Mouse (Mus musculus) regulatory T cell (primary cell): ENCODE measurements around the gene Trim66.

Source experiments
- in situ Hi-C: fragments of 300-600 bp; cut with MboI, MseI; formaldehyde crosslinking; loops from one replicate; pipeline ENCODE4 v1.15.1; 2025; ENCODE audit warnings: high pct_unique_total_duplicates

Trim66 gene

DNA sequence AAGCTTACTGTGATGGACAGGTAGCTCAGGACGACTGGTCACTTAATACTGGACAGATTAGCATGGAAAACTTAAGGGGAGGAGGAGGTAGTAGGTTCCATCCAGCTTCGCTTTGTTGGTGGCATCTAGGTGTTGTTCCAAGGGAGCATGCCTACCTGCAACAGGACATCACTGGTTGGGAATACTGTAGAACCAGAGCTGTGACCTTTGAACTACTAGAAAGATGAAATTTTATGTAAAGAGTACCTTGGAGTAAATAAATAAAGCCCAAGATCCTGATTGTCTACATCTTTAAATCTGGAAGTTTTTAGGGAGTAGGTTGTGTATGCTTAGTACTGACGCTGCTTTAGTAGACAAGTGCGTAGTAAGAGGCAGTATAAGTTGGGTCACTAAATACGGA lies 14.2 kb upstream of the Trim66 start:
- in situ Hi-C loops, result no loop called here

DNA sequence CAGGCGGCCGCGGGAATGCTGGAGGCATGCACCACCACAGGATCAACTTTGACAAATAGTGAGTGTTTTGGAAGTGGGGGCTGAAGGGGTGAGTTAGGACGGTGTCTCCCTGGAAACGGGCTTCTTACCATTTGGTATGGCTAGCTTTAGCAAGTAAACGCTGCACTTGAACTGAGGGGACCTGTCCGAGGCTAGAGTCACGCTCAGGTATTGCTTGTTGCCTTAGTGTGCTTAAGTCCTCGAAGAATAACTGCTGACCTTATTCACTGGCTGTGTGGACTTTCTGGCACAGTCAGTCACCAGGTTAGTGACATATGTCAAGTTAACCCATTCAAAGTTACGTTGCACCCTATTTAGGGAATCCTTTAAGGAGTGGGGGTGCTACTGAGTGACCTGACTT lies 12.0 kb upstream of the Trim66 start:
- in situ Hi-C loops, result loop anchor here (5.0 kb wide), 1 partner anchor 182 kb away; the partner anchor contains the start of genes Akip1 and St5

DNA sequence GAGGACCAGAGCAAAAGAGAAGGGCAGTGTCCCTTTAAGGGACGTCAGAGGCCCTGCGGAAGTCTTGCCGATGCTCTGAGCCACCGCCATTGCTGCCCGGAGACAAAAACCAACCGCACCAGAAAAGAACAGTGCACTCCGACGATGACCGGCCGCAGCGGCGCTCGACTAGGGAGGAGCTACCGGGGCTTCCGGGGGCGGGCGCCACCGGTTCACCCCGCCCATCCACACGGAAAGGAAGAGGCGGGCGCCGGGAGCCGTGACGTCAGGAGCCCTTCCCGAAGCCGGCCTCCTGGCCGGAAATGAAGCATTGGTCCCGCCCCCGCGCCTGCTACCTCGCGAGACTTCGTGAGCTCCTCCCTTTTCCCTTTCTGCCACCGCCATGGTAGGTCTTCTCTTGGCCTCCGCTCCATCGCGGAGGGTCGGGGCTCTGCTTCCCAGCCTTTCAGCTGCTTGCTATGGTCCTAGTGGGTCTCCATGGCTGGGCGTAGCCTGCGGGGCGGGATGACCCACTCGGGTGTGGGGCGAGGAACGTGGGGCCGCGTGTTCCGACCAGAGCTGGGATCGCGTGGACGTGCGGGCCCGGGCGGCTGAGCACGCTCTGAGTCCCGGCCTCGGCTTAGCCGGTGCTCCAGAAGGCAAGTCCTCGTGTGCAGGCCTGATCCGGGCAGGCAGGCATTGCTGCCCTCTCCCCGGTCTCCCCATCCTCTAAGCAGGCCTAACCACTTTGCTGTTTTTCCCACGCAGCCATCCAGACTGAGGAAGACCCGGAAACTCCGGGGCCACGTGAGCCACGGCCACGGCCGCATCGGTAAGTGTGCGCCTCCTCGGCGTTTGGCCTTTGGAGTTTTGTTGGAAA lies 11.1 kb upstream of the Trim66 start, which contains the start of gene Rpl27a:
Gene Rpl27a, plus strand, starts transcription at position 310 of the 859 bp plus-strand sequence.
- in situ Hi-C loops, result loop anchor here (5.0 kb wide), 1 partner anchor 183 kb away; the partner anchor contains the start of genes Akip1 and St5

DNA sequence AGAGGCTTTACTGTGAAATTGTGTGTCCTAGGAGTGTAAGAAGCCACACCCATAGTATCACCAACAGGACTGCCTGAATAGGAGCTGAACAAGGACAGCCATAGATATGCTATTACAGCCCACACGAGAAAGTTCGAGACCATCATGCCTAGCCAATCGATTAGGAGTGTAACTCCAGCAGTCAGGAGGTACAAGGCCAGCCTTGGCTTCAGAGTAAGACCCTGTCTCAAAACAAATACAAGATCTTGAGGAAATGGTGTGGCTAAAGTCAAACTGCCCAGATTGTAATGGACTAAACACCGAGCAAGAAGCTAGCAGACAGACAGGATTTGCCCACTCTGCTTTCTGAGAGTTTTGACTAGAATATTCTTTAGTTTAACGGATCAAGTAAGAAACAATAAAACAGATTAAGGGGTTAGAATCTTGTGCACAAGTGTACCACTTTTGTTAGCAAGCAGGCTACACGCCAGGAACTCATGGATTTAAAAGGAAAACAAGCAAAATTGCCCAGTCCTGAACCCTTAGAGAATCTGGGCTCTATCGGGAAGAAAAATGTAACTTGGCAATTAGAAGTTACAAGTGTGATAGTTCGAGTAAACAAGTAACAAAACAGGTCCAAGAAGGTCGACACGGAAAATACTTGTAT lies 10.2 kb upstream of the Trim66 start:
- in situ Hi-C loops, result loop anchor here (5.0 kb wide), 1 partner anchor 184 kb away; the partner anchor contains the start of genes Akip1 and St5

DNA sequence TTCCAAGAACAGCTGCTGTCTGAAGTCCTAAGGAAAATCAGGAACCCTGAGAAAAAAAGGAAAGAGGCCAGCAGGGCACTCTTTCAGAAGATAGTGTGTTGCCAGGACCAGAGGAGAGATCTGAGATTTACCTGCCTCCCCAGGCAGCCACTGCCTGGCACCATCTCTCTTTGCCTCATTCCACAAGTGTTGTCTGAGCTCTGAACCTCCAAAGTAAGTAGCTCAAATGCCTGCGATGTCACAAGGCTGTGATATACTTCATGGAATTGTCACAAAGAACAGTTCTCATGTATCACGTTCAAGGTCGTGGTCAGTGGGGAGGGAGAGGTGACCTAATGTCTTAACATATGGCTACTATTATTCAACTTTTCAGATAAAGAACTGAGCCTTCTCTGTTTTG lies 8.6 kb upstream of the Trim66 start:
- in situ Hi-C loops, result loop anchor here (5.0 kb wide), 1 partner anchor 186 kb away; the partner anchor contains the start of genes Akip1 and St5

DNA sequence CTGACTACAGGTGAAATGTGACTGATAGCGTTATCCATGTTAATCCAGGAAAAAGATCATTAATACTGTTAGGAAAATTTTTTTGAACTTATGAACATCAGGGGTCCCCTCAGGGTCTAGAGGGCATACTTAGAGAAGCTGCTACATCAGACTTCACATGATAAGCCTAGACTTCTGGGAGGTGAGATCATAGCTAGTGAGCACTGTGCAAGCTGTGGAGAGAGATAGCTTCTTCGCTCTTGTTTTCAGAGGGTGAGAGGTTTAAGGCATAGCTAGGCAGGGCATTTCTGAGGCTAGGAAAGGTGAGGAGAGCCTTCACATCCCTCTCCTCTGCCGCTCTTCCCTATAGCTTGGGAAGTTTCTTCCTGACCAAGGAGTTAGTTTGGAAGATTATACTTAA lies 3.9 kb upstream of the Trim66 start:
- in situ Hi-C loops, result no loop called here

DNA sequence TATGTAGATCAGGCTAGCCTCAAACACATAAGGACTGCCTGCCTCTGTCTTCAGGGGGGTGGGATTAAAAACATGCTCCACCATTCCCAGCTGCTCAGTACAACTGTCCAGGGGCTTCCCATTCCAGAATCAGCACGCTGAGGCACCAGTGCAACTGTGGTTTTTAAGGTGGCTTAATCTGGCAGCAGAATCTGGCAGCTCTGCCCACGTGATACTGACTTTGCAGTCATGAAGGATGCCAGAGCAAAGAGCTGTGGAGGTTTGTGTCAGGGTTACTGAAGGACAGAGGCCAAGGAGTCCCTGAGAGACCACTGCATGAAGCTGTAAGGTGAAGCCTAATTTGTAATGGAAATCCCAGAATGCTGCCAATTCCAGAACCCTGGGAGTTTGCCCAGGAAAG lies 2.9 kb upstream of the Trim66 start:
- in situ Hi-C loops, result no loop called here

DNA sequence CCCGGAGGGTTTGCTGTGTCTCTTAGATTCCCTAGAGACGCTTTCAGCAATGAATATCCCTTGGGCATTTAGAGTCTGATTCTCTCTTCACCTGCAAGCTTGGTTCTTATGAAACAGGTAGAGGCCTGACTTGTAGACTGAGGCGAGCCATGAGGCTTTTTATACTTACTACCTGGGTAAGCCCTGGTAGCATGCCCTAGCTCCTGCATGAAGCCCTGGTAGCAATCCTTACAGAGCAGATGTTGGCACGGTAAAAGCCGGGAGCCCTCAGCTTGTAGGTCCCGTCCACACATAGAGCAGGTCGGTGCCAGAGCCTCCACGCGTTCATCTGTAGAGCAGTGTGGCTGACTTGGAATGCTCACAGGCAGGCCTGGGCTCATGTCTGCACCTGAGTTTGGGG lies 362 bp downstream of the Trim66 start:
- in situ Hi-C loops, result no loop called here

DNA sequence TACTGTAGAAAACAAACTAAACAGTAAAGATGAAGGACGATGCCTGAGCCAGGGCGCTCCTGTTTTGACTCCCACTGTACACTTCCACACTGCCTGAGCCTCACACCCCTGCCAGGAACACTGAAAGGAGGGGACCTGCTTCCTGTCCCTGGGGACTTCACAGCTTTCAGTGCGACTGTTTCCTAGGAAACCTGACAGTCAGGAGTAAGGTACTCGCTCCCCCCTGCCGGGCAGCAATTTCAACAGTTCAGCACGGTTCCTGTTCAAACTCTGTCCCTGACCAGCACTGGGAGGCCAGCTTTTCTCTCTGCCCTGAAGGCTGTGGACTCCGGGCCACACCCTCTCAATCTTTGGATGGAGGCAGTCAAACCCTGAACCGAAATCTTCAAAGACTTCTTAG lies 815 bp downstream of the Trim66 start:
- in situ Hi-C loops, result no loop called here

DNA sequence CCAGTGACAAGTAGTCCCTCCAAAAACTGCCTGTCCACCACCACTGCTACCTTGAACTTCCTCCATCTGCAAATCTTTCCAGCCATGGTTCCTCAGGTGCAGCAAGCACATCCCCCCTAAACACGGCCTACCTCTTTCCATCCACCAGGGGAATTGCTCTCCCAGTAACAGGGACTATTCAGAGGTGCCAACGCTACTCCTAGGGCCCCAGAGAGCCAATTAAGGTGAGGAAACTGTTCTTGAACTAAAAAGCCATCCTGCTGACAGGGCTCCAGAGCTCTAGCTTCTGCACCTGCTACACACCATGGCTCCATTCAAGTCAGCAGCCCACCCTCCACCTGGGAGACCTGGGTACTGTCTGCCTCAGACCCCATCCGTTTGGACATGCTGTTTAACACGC lies 10.4 kb downstream of the Trim66 start:
- in situ Hi-C loops, result no loop called here

DNA sequence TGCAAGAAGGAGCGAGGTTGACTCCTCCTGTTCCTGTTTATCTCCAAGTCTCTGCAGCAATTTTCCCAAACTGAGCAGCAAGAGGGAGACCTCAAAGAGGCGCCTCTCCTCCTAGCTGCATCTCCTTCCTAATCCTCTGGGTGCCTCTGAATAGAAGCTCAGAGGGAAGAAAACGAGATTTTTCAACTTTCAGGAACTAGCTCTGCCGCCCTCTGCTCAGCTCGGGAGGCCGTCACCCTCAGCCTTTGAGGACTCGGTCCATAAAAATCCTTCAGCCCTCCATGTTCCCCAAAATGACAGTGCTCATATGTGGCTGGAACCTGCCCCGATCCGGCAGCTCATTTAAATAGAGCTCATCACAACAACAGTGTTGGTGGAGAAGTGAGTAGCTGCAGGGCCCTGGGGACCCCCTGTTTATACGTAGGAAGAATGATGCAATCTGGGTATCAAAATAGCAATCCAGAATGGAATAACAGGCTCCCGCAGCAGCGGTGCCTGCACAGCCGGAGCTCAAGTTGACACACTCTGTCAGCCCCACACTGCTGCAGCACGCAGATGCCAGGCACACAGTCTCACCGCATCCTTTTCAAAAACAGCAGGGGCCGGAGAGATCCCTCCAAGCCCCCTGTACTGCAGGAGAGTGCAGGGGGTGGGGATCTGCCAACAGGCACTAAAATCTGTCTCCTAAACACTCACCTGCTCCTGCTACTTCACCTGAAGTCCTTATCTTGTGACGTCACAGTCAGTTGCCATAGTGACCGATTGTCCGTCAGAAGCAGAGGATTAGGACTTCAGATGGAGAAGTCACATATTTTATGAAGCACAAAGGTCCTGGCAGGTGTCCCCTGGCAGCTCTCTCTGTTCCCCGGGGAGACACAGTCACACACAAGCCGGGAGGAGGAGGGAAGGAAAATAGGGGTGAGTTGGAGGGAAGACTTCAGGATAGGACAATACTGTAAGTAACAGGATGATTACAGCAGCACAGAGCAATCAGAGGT lies 14.3 kb downstream of the Trim66 start:
- in situ Hi-C loops, result no loop called here

DNA sequence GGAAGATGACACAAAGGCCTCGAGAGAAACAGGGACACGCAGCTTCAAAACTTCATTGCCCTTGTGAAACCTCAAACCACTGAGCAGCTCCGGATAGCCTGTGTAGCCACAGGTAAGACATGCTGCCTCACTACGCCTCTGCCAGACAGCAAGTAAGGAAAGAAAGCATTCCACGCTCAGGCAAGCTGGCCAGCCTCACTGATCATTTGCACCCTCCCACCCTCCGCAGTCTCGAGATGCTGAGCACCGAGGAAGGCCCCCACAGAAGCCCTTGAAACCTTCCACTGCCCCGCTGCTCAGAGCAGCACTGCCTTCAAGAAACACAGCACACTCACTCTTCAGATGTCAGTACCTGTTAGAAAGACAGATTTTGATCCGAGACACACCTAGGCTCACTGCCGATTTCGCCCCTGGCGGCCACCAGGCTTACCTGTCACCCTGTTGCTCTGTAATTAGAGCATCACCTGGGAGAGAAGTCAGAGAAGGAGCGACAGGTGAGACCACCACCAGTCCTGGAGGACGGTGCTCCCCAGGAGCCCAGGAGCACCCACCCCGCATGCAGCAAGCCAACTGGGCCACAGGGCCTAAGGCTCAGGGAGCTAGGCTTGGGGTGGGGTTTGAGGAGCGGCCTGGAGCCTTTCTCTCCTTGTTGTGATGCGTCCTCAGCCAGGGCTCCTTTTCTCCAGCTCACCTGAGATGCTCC lies 15.2 kb downstream of the Trim66 start:
- in situ Hi-C loops, result no loop called here

DNA sequence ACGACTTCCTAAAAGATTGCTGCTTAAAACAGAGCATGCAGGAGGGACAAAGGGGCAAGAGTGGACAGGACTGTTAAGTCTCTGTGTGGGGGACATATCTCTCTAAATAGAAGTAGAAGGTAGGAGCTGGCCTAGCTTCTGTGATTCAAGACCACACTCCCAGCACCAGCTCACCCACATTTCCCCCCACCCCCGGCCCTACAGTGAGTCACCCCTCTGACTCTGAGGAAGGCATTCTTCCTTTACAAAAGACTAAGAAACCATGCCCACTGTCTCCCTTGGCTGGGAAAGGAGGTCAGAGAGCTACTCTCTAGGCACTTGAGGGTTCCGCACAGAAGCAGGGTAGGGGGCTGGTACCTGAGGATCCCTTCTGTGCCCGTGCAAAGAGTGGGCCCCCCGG lies 23.7 kb downstream of the Trim66 start:
- in situ Hi-C loops, result no loop called here

DNA sequence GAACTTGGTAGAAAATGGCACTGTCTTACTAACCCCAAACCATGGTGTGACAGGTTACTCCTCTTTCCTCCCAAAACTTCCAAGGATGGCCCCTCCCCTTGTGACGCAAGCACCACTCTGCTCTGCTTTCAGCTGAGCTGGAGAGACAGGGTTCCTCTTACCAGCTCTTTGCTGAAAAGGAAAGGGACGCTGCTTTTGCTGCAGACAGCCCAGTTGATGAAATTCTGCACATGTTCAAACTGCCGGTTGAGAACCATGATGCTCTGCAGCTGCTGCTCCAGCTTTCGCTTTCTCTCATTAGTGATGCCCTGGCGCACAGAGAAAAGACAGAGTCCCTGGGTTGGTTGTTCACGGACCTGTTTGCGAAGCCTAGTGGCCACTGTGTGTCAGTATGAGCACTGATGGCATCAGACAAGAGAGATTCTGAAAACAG lies 27.2 kb downstream of the Trim66 start:
- in situ Hi-C loops, result no loop called here

DNA sequence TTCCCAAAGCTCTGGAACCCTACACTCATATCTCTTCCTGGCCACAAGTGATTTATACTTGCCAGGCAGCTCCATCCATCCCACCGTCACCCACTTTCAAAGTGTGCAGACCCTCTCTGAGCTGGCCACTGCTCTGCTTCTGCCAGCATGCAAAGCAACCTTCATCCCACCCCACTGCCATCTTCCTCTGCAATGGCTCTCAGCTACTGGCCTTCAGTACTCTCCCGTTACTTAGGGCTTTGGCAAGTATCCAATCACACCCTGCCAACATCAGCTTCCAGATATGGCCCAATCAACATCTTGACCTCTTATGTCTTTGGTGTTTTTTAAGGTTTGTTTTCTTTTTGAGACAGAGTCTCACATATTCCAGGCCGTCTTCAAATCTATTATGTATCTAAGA lies 30.0 kb downstream of the Trim66 start:
- in situ Hi-C loops, result no loop called here

DNA sequence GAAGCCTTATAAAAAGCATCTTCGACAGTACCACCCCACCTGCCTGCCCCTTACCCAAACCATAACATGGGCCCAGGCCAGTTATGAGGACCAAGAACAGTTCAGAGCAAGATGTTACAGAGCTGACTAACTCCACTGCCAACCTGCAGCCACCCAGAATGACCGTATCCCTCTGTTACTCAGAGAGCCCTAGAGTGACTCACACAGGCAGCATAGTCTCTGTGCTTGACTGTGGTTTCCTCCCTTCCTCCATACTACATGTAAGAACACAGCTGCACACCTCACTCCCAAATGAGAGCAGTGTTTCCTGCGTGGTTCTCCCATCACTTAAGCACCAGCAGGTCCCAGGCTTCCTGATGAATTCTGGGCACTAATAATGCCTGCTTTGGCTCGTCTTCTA lies 37.2 kb downstream of the Trim66 start:
- in situ Hi-C loops, result no loop called here

DNA sequence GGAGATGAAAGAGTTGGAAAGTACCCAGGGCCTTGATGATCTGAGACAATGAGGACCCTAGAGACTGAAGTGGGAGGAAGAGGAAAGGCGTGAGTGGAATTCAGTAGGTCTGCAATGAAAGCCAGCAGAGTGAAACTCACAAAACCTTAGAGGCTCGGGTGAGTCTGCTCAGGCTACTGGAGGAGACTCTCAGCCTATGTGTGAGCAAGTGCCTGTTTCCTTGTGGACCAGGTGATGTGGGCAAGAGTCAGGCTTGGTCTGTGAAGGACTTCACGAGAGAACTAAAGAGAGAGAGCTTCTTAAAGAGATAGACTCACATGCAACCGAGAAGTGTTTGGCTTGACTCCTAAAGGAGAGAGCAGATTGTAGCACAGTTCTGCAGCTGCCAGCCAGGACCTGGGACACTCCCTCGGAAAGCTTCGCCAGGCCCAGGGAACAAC lies 39.7 kb downstream of the Trim66 start:
- in situ Hi-C loops, result no loop called here

DNA sequence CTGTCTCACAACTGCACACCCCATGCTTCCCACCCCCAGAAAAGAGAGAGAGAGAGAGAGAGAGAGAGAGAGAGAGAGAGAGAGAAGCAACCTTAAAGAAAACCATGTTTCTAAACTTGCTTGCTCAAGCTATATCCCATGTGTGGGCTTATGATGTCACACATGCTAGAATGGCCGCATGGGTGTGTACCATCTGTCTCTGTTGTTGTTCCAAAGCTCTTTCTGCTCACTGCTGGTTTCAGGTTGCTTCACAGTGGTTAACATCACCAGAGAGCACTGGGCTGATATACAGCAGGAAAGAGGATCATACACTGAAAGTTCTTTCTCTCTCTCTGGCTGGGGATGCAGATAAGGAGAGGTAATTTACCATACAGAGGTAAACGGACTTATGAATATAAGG lies 40.3 kb downstream of the Trim66 start:
- in situ Hi-C loops, result no loop called here

DNA sequence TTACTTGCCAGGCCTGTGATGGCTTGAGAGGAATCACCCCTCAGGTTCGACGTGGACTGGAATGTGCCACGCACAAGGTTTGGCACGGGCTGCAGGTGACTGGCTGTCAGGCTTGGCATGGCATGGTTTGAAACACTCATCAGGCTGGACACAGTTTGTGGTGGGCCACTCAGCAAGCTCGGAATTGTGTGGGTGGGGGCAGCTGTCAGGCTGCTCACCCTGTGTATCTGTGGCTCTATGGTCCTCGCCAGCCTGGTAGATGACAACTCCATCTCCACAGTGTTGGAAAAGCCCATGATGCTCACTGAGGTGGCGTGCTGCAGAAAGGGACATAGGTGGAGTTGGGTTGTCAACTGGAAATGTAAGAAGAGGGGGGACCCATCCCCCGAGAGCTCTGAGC lies 47.2 kb downstream of the Trim66 start:
- in situ Hi-C loops, result no loop called here

DNA sequence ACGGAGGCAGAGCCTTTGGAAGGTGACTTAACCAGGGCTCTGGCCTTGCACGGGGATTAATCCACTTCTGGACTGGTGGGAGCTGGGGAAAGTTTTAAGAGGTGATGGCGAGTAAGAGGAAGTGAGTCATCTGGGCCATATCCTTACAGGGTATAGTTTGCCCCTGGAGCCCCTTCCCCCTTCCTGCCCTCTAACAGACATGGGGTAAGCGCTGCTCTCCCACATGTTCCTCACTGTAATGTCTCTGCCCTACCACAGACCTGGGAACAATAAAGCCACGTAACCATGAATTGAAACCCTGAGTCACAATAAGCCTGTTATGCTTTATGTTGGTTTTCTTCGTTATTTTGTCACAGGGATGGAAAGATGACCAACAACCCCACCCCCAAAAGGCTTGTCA lies 51.4 kb downstream of the Trim66 start:
- in situ Hi-C loops, result no loop called here

DNA sequence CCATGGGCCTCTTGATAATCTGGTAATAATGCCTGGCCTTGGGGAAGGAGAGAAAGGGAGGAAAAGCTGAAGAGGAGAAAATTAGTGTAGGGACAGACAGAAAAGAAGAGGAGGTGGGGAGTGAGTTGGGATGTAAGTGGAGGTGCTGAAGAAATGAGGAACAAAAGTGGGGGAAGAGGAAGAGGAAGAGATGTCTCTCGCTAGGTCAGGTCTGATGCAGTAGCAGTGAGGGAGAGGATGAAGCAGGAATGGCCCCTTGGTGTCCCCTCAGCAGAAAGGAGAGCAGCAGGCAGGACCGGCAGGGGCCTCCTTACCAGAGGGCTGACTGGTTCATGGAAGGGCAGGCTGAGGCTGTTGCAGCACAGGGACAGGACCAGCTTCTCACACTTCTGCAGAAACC lies 52.2 kb downstream of the Trim66 start:
- in situ Hi-C loops, result no loop called here
